Mouse (Mus musculus) CH12.LX (cell line): ENCODE measurements around the gene Ociad2. TPM values are rescaled to one million over a fixed set of nuclear protein-coding genes. Genes with fewer than 3 reads are reported as not detected.

Experiments used
- DNase-seq: peaks from one replicate; pipeline ENCODE4 v3.0.0-alpha.2; 2013; ENCODE audit errors: extremely low read depth
- H3K27ac ChIP-seq: 2 replicates; pipeline ENCODE4 v1.5.1; 2012; ENCODE audit warnings: low read depth, mild to moderate bottlenecking, control low read depth, moderate library complexity; ENCODE audit not compliant: insufficient read depth
- H3K27me3 ChIP-seq: replicated peaks from 2 replicates; pipeline ENCODE3; 2012; ENCODE audit warnings: inconsistent platforms
- H3K36me3 ChIP-seq, 2 experiments: replicated peaks in 1 of 2; 2 replicates each; pipeline versions ENCODE3 to v1.6.1; 2012; ENCODE audit warnings: inconsistent platforms in 1 of 2, low read length in 1 of 2, mild to moderate bottlenecking in 1 of 2, mixed read lengths in 1 of 2, moderate library complexity in 1 of 2; ENCODE audit not compliant: control insufficient read depth in 1 of 2, insufficient read depth in 1 of 2
- H3K4me1 ChIP-seq, 2 experiments: 2 replicates each; pipeline ENCODE4 v1.6.1; 2012; ENCODE audit warnings: inconsistent platforms in 1 of 2, moderate library complexity in 1 of 2; ENCODE audit not compliant: insufficient read depth in 2 of 2, control insufficient read depth in 1 of 2
- H3K4me2 ChIP-seq: 2 replicates; pipeline ENCODE4 v1.6.1; 2012; ENCODE audit warnings: low read depth, mild to moderate bottlenecking, control low read depth; ENCODE audit not compliant: poor library complexity, insufficient read depth, severe bottlenecking
- H3K4me3 ChIP-seq, 3 experiments: fragments of 150-350 bp in 1 of 3; sonication (generic) in 1 of 3; replicated peaks in 1 of 3; 2 replicates each; pipeline versions ENCODE3 to v1.5.1; 2011 to 2012; ENCODE audit warnings: low read depth in 2 of 3, low read length in 2 of 3, mild to moderate bottlenecking in 2 of 3, moderate library complexity in 2 of 3, control low read depth in 1 of 3, improper control_type of control experiment in 1 of 3, inconsistent platforms in 1 of 3, mixed read lengths in 1 of 3; ENCODE audit not compliant: poor library complexity in 1 of 3
- H3K79me2 ChIP-seq: replicated peaks from 2 replicates; pipeline ENCODE4 v1.6.1; 2012; ENCODE audit warnings: mild to moderate bottlenecking, moderate library complexity; ENCODE audit not compliant: control insufficient read depth, poor library complexity, insufficient read depth, severe bottlenecking; ENCODE audit errors: extremely low read depth
- H3K9ac ChIP-seq: 2 replicates; pipeline ENCODE4 v1.6.1; 2012; ENCODE audit warnings: low read depth, mild to moderate bottlenecking, control low read depth, moderate library complexity; ENCODE audit not compliant: insufficient read depth
- H3K9me3 ChIP-seq: replicated peaks from 2 replicates; pipeline ENCODE3; 2012; ENCODE audit warnings: low read length, inconsistent platforms, mixed read lengths
- BHLHE40 ChIP-seq: IDR thresholded peaks from 2 replicates; pipeline ENCODE4 v1.6.1; 2011; ENCODE audit warnings: mild to moderate bottlenecking, low read depth, low read length, improper control_type of control experiment
- CHD1 ChIP-seq: IDR thresholded peaks from 2 replicates; pipeline ENCODE4 v1.6.1; 2012; ENCODE audit warnings: low read depth, low read length, improper control_type of control experiment, inconsistent platforms
- CHD2 ChIP-seq: IDR thresholded peaks from 2 replicates; pipeline ENCODE4 v1.6.1; 2011; ENCODE audit warnings: low read length, improper control_type of control experiment
- CTCF ChIP-seq, 2 experiments: IDR thresholded peaks in 1 of 2; conservative IDR thresholded peaks in 1 of 2; 2 replicates each; pipeline ENCODE4 v1.5.1; 2011 to 2012; ENCODE audit warnings: low read depth in 2 of 2, low read length in 2 of 2, improper control_type of control experiment in 1 of 2, inconsistent platforms in 1 of 2, mild to moderate bottlenecking in 1 of 2, moderate library complexity in 1 of 2
- E2F4 ChIP-seq: IDR thresholded peaks from 2 replicates; pipeline ENCODE4 v1.6.1; 2011; ENCODE audit warnings: low read depth, low read length, improper control_type of control experiment; ENCODE audit not compliant: insufficient replicate concordance
- ELF1 ChIP-seq: IDR thresholded peaks from 2 replicates; pipeline ENCODE4 v1.6.1; 2014; ENCODE audit warnings: low read depth, mild to moderate bottlenecking, inconsistent platforms, low read length, improper control_type of control experiment
- EP300 ChIP-seq: IDR thresholded peaks from 2 replicates; pipeline ENCODE4 v1.6.1; 2011; ENCODE audit warnings: low read length, improper control_type of control experiment
- ETS1 ChIP-seq: conservative IDR thresholded peaks from 2 replicates; pipeline ENCODE4 v1.6.1; 2012; ENCODE audit warnings: low read depth, mild to moderate bottlenecking, inconsistent platforms, low read length, improper control_type of control experiment, moderate library complexity
- GABPA ChIP-seq: IDR thresholded peaks from 2 replicates; pipeline ENCODE4 v1.6.1; 2012; ENCODE audit warnings: low read depth, low read length, improper control_type of control experiment, inconsistent platforms; ENCODE audit not compliant: insufficient replicate concordance
- HCFC1 ChIP-seq: IDR thresholded peaks from 2 replicates; pipeline ENCODE4 v1.6.1; 2012; ENCODE audit warnings: low read depth, mild to moderate bottlenecking, inconsistent platforms, low read length, improper control_type of control experiment
- IRF4 ChIP-seq: IDR thresholded peaks from 2 replicates; pipeline ENCODE4 v1.6.1; 2014; ENCODE audit warnings: low read depth, mild to moderate bottlenecking, inconsistent platforms, low read length, improper control_type of control experiment
- JUN ChIP-seq: IDR thresholded peaks from 2 replicates; pipeline ENCODE4 v1.6.1; 2011; ENCODE audit warnings: low read depth, mild to moderate bottlenecking, low read length, improper control_type of control experiment, moderate library complexity; ENCODE audit not compliant: insufficient read depth
- JUND ChIP-seq: conservative IDR thresholded peaks from 2 replicates; pipeline ENCODE4 v1.6.1; 2011; ENCODE audit warnings: low read depth, low read length, improper control_type of control experiment
- KAT2A ChIP-seq: IDR thresholded peaks from 2 replicates; pipeline ENCODE4 v1.6.1; 2012; ENCODE audit warnings: low read length, improper control_type of control experiment, inconsistent platforms; ENCODE audit not compliant: insufficient replicate concordance
- MAFK ChIP-seq: IDR thresholded peaks from 2 replicates; pipeline ENCODE4 v1.6.1; 2011; ENCODE audit warnings: low read length, improper control_type of control experiment; ENCODE audit not compliant: insufficient replicate concordance
- MAX ChIP-seq: IDR thresholded peaks from 2 replicates; pipeline ENCODE4 v1.6.1; 2011; ENCODE audit warnings: low read length, improper control_type of control experiment
- MAZ ChIP-seq: IDR thresholded peaks from 2 replicates; pipeline ENCODE4 v1.6.1; 2012; ENCODE audit warnings: low read depth, mild to moderate bottlenecking, inconsistent platforms, low read length, improper control_type of control experiment, moderate library complexity
- MEF2A ChIP-seq: IDR thresholded peaks from 2 replicates; pipeline ENCODE4 v1.6.1; 2014; ENCODE audit warnings: low read depth, mild to moderate bottlenecking, inconsistent platforms, low read length, improper control_type of control experiment, borderline replicate concordance
- MXI1 ChIP-seq: IDR thresholded peaks from 2 replicates; pipeline ENCODE4 v1.6.1; 2011; ENCODE audit warnings: mild to moderate bottlenecking, low read depth, low read length, improper control_type of control experiment
- MYC ChIP-seq: IDR thresholded peaks from 2 replicates; pipeline ENCODE4 v1.6.1; 2011; ENCODE audit warnings: low read depth, mild to moderate bottlenecking, improper control_type of control experiment, low read length
- NELFE ChIP-seq: IDR thresholded peaks from 2 replicates; pipeline ENCODE4 v1.6.1; 2011; ENCODE audit warnings: low read depth, low read length, improper control_type of control experiment
- NRF1 ChIP-seq: IDR thresholded peaks from 2 replicates; pipeline ENCODE4 v1.6.1; 2014; ENCODE audit warnings: low read depth, mild to moderate bottlenecking, inconsistent platforms, low read length, improper control_type of control experiment, moderate library complexity
- PAX5 ChIP-seq: IDR thresholded peaks from 2 replicates; pipeline ENCODE4 v1.6.1; 2012; ENCODE audit warnings: low read length, inconsistent platforms, mixed read lengths
- POLR2A ChIP-seq: IDR thresholded peaks from 2 replicates; pipeline ENCODE4 v1.6.1; 2011; ENCODE audit warnings: low read depth, mild to moderate bottlenecking, improper control_type of control experiment, low read length
- POLR2AphosphoS2 ChIP-seq: IDR thresholded peaks from 2 replicates; pipeline ENCODE4 v1.6.1; 2011; ENCODE audit warnings: low read depth, low read length, improper control_type of control experiment
- RAD21 ChIP-seq: IDR thresholded peaks from 2 replicates; pipeline ENCODE4 v1.6.1; 2011; ENCODE audit warnings: low read depth, mild to moderate bottlenecking, low read length, improper control_type of control experiment, moderate library complexity
- RCOR1 ChIP-seq: conservative IDR thresholded peaks from 2 replicates; pipeline ENCODE4 v1.6.1; 2012; ENCODE audit warnings: low read depth, mild to moderate bottlenecking, inconsistent platforms, low read length, improper control_type of control experiment
- SIN3A ChIP-seq: IDR thresholded peaks from 2 replicates; pipeline ENCODE4 v1.6.1; 2012; ENCODE audit warnings: low read length, improper control_type of control experiment, inconsistent platforms
- SMC3 ChIP-seq: IDR thresholded peaks from 2 replicates; pipeline ENCODE4 v1.6.1; 2011; ENCODE audit warnings: low read depth, low read length, improper control_type of control experiment
- TBP ChIP-seq: conservative IDR thresholded peaks from 2 replicates; pipeline ENCODE4 v1.6.1; 2011; ENCODE audit warnings: low read depth, low read length, improper control_type of control experiment
- TCF12 ChIP-seq: IDR thresholded peaks from 2 replicates; pipeline ENCODE4 v1.6.1; 2014; ENCODE audit warnings: low read depth, mild to moderate bottlenecking, inconsistent platforms, low read length, improper control_type of control experiment
- UBTF ChIP-seq: IDR thresholded peaks from 2 replicates; pipeline ENCODE4 v1.6.1; 2012; ENCODE audit warnings: low read depth, mild to moderate bottlenecking, inconsistent platforms, low read length, improper control_type of control experiment, moderate library complexity
- USF1 ChIP-seq: IDR thresholded peaks from 2 replicates; pipeline ENCODE4 v1.6.1; 2014; ENCODE audit warnings: low read depth, mild to moderate bottlenecking, inconsistent platforms, low read length, improper control_type of control experiment
- USF2 ChIP-seq: conservative IDR thresholded peaks from 2 replicates; pipeline ENCODE4 v1.6.1; 2011; ENCODE audit warnings: low read depth, low read length, improper control_type of control experiment
- ZC3H11A ChIP-seq: IDR thresholded peaks from 2 replicates; pipeline ENCODE4 v1.6.1; 2012; ENCODE audit warnings: low read depth, mild to moderate bottlenecking, inconsistent platforms, low read length, improper control_type of control experiment
- ZKSCAN1 ChIP-seq: IDR thresholded peaks from 2 replicates; pipeline ENCODE4 v1.6.1; 2012; ENCODE audit warnings: low read depth, inconsistent platforms, low read length, improper control_type of control experiment, borderline replicate concordance
- ZMIZ1 ChIP-seq: IDR thresholded peaks from 2 replicates; pipeline ENCODE4 v1.6.1; 2012; ENCODE audit warnings: low read depth, mild to moderate bottlenecking, inconsistent platforms, low read length, improper control_type of control experiment
- ZNF384 ChIP-seq: IDR thresholded peaks from 2 replicates; pipeline ENCODE4 v1.6.1; 2012; ENCODE audit warnings: low read depth, low read length, improper control_type of control experiment, inconsistent platforms
- dilution Hi-C: fragments of 300-500 bp; cut with MboI; formaldehyde crosslinking; loops from 2 replicates; pipeline ENCODE4 v1.14.3; 2020; ENCODE audit warnings: low sequenced_read_pairs; ENCODE audit not compliant: extremely low pct_unique_long_range_greater_than_20kb, extremely low pct_ligation_motif_present
- in situ Hi-C: fragments of 300-500 bp; cut with MboI; formaldehyde crosslinking; loops from 3 replicates; pipeline ENCODE4 v1.14.3; 2019; ENCODE audit warnings: low sequenced_read_pairs, low pct_ligation_motif_present, low pct_unique_long_range_greater_than_20kb, mixed read lengths
- polyA plus RNA-seq: library from polyadenylated mRNA; unstranded; fragments of >175 nt; gene quantifications from 2 replicates; pipeline ENCODE4 v1.2.1, GENCODE M21; 2012; ENCODE audit warnings: low read depth; ENCODE audit not compliant: insufficient read length
- total RNA-seq, 2 experiments: library from RNA; depleted of rRNA; stranded (reverse); fragments of 300-350 nt in 1 of 2; fragments of >200 nt in 1 of 2; gene quantifications; 2 replicates each; pipeline ENCODE4 v1.2.3; 2012 to 2014

Ociad2 gene
- total and polyA plus RNA-seq, 3 experiments, result 2.3 to 5.3 (median 4.4) TPM

DNA sequence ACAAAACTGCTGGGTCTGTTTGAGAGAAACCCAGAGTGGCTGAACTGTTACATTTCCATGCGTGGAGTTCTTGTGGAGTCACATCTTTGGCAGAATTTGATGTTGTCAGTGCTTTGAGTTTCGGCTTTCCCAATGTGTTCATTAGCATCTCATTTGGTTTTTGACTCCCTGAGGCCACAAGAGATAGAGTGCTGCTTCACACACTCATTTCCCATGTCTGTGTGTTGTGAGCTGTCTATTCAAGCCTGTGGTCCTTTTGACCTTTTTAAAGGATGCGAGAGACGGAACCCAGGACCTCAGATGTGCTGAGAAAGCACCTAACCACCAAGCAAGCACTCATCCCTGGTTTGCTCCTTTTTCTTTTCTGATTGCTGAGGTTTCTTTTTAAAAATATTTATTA is 4.4 kb upstream of the Ociad2 start:
- Histone ChIP-seq H3K9me3 (no peaks in the 10 kb centered on the region), H3K4me2 (peak overlapping the region; percentile 83), H3K4me3 (no peak overlapping the region), H3K27me3 (no peaks in the 10 kb centered on the region), H3K27ac (peak overlapping the region; percentile 97), H3K36me3 (no peaks in the 10 kb centered on the region), H3K79me2 (no peaks in the 10 kb centered on the region), H3K4me1 (peaks cover 27 to 55% of the 10 kb centered on the region in 2 experiments), H3K9ac (0 out of 2 replicates have a peak overlapping the region, but pooled peaks have one; percentile 46)
- in situ Hi-C loops, result no loop called here
- TF ChIP-seq PAX5, result no peak
- TF ChIP-seq CHD1, result no peak
- TF ChIP-seq CTCF (conservative IDR thresholded peaks at IDR 0.05 in 1 of 2, IDR thresholded peaks at IDR 0.05 in 1 of 2; ENCODE audit: low read depth in 2 of 2, low read length in 2 of 2), result no peak
- no peak for TF ChIP-seq GABPA
- TF ChIP-seq ZNF384, result no peak
- no peak for TF ChIP-seq NELFE
- no peak for TF ChIP-seq HCFC1
- TF ChIP-seq UBTF, result no peak
- no peak for TF ChIP-seq POLR2A
- TF ChIP-seq TBP, result 0 out of 2 replicates have a peak, but pooled peaks have one; percentile 36
- no peak for TF ChIP-seq USF2
- TF ChIP-seq MAZ, result peak; percentile 58; the same call in 1 of the 2 replicates
- no peak for TF ChIP-seq USF1
- no peak for TF ChIP-seq ZKSCAN1
- TF ChIP-seq ELF1, result no peak
- TF ChIP-seq MAX, result no peak
- TF ChIP-seq ZC3H11A, result no peak
- TF ChIP-seq EP300, result peak; percentile 55
- TF ChIP-seq ETS1, result peak; percentile 79
- peak; percentile 70 for TF ChIP-seq MEF2A
- no peak for TF ChIP-seq MYC
- no peak for TF ChIP-seq MAFK
- TF ChIP-seq IRF4, result peak; percentile 77
- no peak for TF ChIP-seq E2F4
- TF ChIP-seq ZMIZ1, result no peak
- peak; percentile 55; the same call in 1 of the 2 replicates for TF ChIP-seq BHLHE40
- TF ChIP-seq RCOR1, result no peak; the same call in 1 of the 2 replicates
- no peak for TF ChIP-seq CHD2
- TF ChIP-seq POLR2AphosphoS2, result no peak
- TF ChIP-seq MXI1, result no peak; the same call in 1 of the 2 replicates
- peak; percentile 62; the same call in 1 of the 2 replicates for TF ChIP-seq TCF12
- TF ChIP-seq JUND, result no peak
- TF ChIP-seq SMC3, result no peak
- no peak for TF ChIP-seq JUN
- TF ChIP-seq RAD21, result no peak; the same call in none of the 2 replicates
- no peak for TF ChIP-seq KAT2A
- TF ChIP-seq NRF1, result no peak
- peak; percentile 42; the same call in 1 of the 2 replicates for TF ChIP-seq SIN3A
- dilution Hi-C loops, result no loop called here
- DNase-seq, result peak; percentile 85
